Mouse (Mus musculus): ENCODE data around the gene Parvg. TPM values are rescaled to one million over a fixed set of nuclear protein-coding genes. Genes with fewer than 3 reads are reported as not detected.

Gene Parvg
- polyA plus RNA-seq, 1 experiment from 2014 or later = 1.0 TPM

- ATAC-seq (replicated peaks) = no peak
- H3K4me2 ChIP-seq (replicated peaks) = no peak overlapping the region
- H3K4me3 ChIP-seq = no peak overlapping the region
- 30% methylated on average over 9 of the region's 9 CpGs for WGBS
- H3K27ac ChIP-seq (replicated peaks) = no peak overlapping the region
- H3K36me3 ChIP-seq = no peaks in the 10 kb centered on the region
- H3K27me3 ChIP-seq = no peaks in the 10 kb centered on the region
- no peak overlapping the region for H3K9ac ChIP-seq (replicated peaks)
- no peaks in the 10 kb centered on the region for H3K9me3 ChIP-seq
- H3K4me1 ChIP-seq = peaks cover 23% of the 10 kb centered on the region
Measured at GRCm38 (mm10) chr15:84294391-84294790, 29.4 kb upstream of the Parvg start.

GRCm38 (mm10) chr15:84295225-84295624 lies 28.6 kb upstream of the Parvg start:
- no peak overlapping the region for H3K4me3 ChIP-seq
- H3K27ac ChIP-seq (replicated peaks) = no peak overlapping the region
- no peaks in the 10 kb centered on the region for H3K36me3 ChIP-seq
- peaks cover 32% of the 10 kb centered on the region for H3K4me1 ChIP-seq
- no peaks in the 10 kb centered on the region for H3K9me3 ChIP-seq
- H3K4me2 ChIP-seq (replicated peaks) = no peak overlapping the region
- ATAC-seq (replicated peaks) = no peak
- no peak overlapping the region for H3K9ac ChIP-seq (replicated peaks)
- 73% methylated on average over 10 of the region's 10 CpGs for WGBS
- H3K27me3 ChIP-seq = no peaks in the 10 kb centered on the region

GRCm38 (mm10) chr15:84297454-84297853 lies 26.4 kb upstream of the Parvg start:
- peaks cover 54% of the 10 kb centered on the region for H3K4me1 ChIP-seq
- no peak for ATAC-seq (replicated peaks)

GRCm38 (mm10) chr15:84298804-84299370 lies 24.9 kb upstream of the Parvg start:
- H3K27me3 ChIP-seq = no peaks in the 10 kb centered on the region
- H3K9me3 ChIP-seq = no peaks in the 10 kb centered on the region
- ATAC-seq (replicated peaks) = no peak
- H3K4me2 ChIP-seq (replicated peaks) = no peak overlapping the region
- H3K4me3 ChIP-seq = no peak overlapping the region
- peaks cover 62% of the 10 kb centered on the region for H3K4me1 ChIP-seq
- H3K36me3 ChIP-seq = no peaks in the 10 kb centered on the region
- peak overlapping the region; percentile 72 for H3K27ac ChIP-seq (replicated peaks)
- no peak overlapping the region; the same call in 1 of the 2 replicates for H3K9ac ChIP-seq (replicated peaks)
- 27% methylated on average over 13 of the region's 13 CpGs for WGBS

More at GRCm38 (mm10) chr15:84297454-84297853, 26.4 kb upstream of the Parvg start:
- Histone ChIP-seq H3K9me3 (no peaks in the 10 kb centered on the region), H3K9ac (replicated peaks) (no peak overlapping the region), H3K27me3 (no peaks in the 10 kb centered on the region), H3K4me2 (replicated peaks) (no peak overlapping the region), H3K27ac (replicated peaks) (no peak overlapping the region), H3K4me3 (no peak overlapping the region), H3K36me3 (no peaks in the 10 kb centered on the region)
- WGBS = 70% methylated on average over 8 of the region's 8 CpGs

GRCm38 (mm10) chr15:84299662-84300333 lies 24.0 kb upstream of the Parvg start:
- Histone ChIP-seq H3K27me3 (no peaks in the 10 kb centered on the region), H3K36me3 (no peaks in the 10 kb centered on the region), H3K9ac (replicated peaks) (no peak overlapping the region; the same call in 1 of the 2 replicates), H3K27ac (replicated peaks) (peak overlapping the region; percentile 72), H3K4me2 (replicated peaks) (no peak overlapping the region; the same call in 1 of the 2 replicates), H3K4me1 (peaks cover 62% of the 10 kb centered on the region), H3K4me3 (no peak overlapping the region), H3K9me3 (no peaks in the 10 kb centered on the region)
- 17% methylated on average over 9 of the region's 9 CpGs for WGBS
- ATAC-seq (replicated peaks) = peak; percentile 23; the same call in 1 of the 2 replicates

- H3K9me3 ChIP-seq = no peaks in the 10 kb centered on the region
- no peak overlapping the region for H3K9ac ChIP-seq (replicated peaks)
- H3K4me2 ChIP-seq (replicated peaks) = no peak overlapping the region
- peak overlapping the region; percentile 72 for H3K27ac ChIP-seq (replicated peaks)
- peaks cover 70% of the 10 kb centered on the region for H3K4me1 ChIP-seq
- H3K27me3 ChIP-seq = no peaks in the 10 kb centered on the region
- ATAC-seq (replicated peaks) = no peak
- H3K36me3 ChIP-seq = no peaks in the 10 kb centered on the region
- no peak overlapping the region for H3K4me3 ChIP-seq
- 30% methylated on average over 2 of the region's 2 CpGs for WGBS
Measured at GRCm38 (mm10) chr15:84300591-84300990, 23.2 kb upstream of the Parvg start.

- no peak for ATAC-seq (replicated peaks)
- H3K9ac ChIP-seq (replicated peaks) = no peak overlapping the region
- H3K4me3 ChIP-seq = no peak overlapping the region
- peak overlapping the region; percentile 72 for H3K27ac ChIP-seq (replicated peaks)
- 6% methylated on average over 7 of the region's 7 CpGs for WGBS
- peaks cover 74% of the 10 kb centered on the region for H3K4me1 ChIP-seq
- no peaks in the 10 kb centered on the region for H3K36me3 ChIP-seq
- H3K27me3 ChIP-seq = no peaks in the 10 kb centered on the region
- H3K4me2 ChIP-seq (replicated peaks) = no peak overlapping the region
- no peaks in the 10 kb centered on the region for H3K9me3 ChIP-seq
Measured at GRCm38 (mm10) chr15:84301026-84301425, 22.8 kb upstream of the Parvg start.

- 11% methylated on average over 8 of the region's 8 CpGs for WGBS
- Histone ChIP-seq H3K4me3 (no peak overlapping the region), H3K27ac (replicated peaks) (peak overlapping the region; percentile 72), H3K9ac (replicated peaks) (no peak overlapping the region), H3K27me3 (no peaks in the 10 kb centered on the region), H3K36me3 (no peaks in the 10 kb centered on the region), H3K9me3 (no peaks in the 10 kb centered on the region), H3K4me2 (replicated peaks) (no peak overlapping the region), H3K4me1 (peaks cover 74% of the 10 kb centered on the region)
- peak; percentile 56 for ATAC-seq (replicated peaks)
Measured at GRCm38 (mm10) chr15:84301641-84302420, 22.0 kb upstream of the Parvg start.

GRCm38 (mm10) chr15:84303264-84303663 lies 20.6 kb upstream of the Parvg start:
- 66% methylated on average over 10 of the region's 10 CpGs for WGBS
- no peak overlapping the region for H3K27ac ChIP-seq (replicated peaks)

GRCm38 (mm10) chr15:84305333-84305732 lies 18.5 kb upstream of the Parvg start:
- no peak overlapping the region for H3K4me3 ChIP-seq
- no peak overlapping the region for H3K9ac ChIP-seq (replicated peaks)
- peak overlapping the region; percentile 67 for H3K27ac ChIP-seq (replicated peaks)
- H3K36me3 ChIP-seq = no peaks in the 10 kb centered on the region
- no peaks in the 10 kb centered on the region for H3K9me3 ChIP-seq
- H3K4me1 ChIP-seq = peaks cover 65% of the 10 kb centered on the region
- no peaks in the 10 kb centered on the region for H3K27me3 ChIP-seq
- WGBS = 35% methylated on average over 10 of the region's 10 CpGs
- no peak overlapping the region for H3K4me2 ChIP-seq (replicated peaks)
- ATAC-seq (replicated peaks) = no peak

More at GRCm38 (mm10) chr15:84303264-84303663, 20.6 kb upstream of the Parvg start:
- peaks cover 73% of the 10 kb centered on the region for H3K4me1 ChIP-seq
- H3K4me3 ChIP-seq = no peak overlapping the region
- no peaks in the 10 kb centered on the region for H3K36me3 ChIP-seq
- no peaks in the 10 kb centered on the region for H3K27me3 ChIP-seq
- no peaks in the 10 kb centered on the region for H3K9me3 ChIP-seq
- H3K9ac ChIP-seq (replicated peaks) = no peak overlapping the region
- no peak overlapping the region for H3K4me2 ChIP-seq (replicated peaks)
- no peak for ATAC-seq (replicated peaks)

GRCm38 (mm10) chr15:84310271-84310670 lies 13.6 kb upstream of the Parvg start:
- WGBS = 39% methylated on average over 11 of the region's 11 CpGs
- Histone ChIP-seq H3K27me3 (no peaks in the 10 kb centered on the region), H3K4me1 (peaks cover 43% of the 10 kb centered on the region), H3K9me3 (no peaks in the 10 kb centered on the region), H3K9ac (replicated peaks) (no peak overlapping the region), H3K27ac (replicated peaks) (peak overlapping the region; percentile 67), H3K4me3 (no peak overlapping the region), H3K36me3 (no peaks in the 10 kb centered on the region), H3K4me2 (replicated peaks) (no peak overlapping the region)
- ATAC-seq (replicated peaks) = peak; percentile 69

All from forebrain, embryonic 15.5 days (tissue).